Mouse (Mus musculus) left cerebral cortex, adult 11 months (tissue): ENCODE measurements around the gene Olfr747.
"Not testable (repeated sequence)": the region's sequence is repeated elsewhere in the genome, so short reads cannot be mapped to it uniquely, and the experiment has no call there.

Experiments
- DNase-seq: peaks from one replicate; pipeline ENCODE4 v3.0.0; 2022; ENCODE audit warnings: low spot score

The Olfr747 gene

DNA sequence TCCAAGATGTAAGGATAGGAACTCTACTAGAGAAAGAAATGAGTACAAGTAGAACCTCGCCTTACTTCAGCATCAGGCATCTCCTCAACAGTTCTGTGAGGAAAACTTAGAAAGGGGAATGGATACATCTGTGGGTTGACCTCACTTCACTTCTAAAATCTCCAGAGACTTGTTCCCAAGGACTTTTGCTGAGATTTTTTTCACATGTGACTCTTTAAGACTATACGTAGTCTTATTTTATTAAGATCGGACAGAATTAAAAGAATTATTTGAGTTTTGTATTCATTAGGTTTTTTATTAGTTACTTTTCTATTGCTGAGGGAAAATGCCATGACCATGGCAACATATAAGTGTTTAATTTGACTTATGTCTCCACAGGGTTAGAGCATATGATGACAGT lies at the start of gene Olfr747:
Gene Olfr747 (minus strand): TSS at position 101 of the 400 bp plus-strand sequence.
- no peak for DNase-seq

DNA sequence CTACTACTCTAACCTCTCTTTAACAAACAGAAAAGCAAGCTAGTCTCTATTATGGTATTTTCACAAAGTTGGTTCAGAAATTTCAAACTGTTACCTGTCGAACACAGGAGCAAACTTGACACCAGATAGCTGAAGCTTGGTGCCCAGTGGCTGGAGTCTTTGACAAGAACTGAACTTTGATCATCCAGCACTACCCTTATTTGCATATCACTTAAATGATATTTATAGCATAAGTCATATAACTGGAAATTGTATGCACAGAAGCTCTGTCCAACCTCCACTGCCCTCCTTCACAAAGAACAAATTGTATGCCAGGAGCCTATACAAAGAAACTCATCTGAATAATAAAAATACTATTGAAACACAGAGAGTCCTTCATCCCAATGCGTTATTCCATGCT lies 48.6 kb upstream of the Olfr747 start:
- no peak for DNase-seq

DNA sequence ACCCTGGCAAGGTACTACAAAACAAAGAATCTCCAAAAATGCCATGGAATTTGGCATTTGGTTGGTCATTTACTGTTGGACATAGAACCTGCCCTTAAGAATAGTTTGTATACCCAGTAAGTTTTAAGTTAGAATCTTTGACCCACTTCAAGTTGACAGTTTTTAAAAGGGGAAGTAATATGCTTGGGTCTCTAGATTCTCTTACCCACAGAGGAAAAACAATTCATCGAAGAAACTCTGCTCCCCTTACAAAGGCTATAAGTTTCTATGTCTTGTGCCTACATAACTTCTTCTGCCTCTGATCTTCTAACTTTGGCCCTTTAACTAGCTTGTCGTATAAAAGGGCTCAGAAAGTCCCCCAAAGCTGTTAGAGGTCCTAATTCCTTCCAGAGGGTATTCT lies 47.3 kb upstream of the Olfr747 start:
- DNase-seq = no peak

DNA sequence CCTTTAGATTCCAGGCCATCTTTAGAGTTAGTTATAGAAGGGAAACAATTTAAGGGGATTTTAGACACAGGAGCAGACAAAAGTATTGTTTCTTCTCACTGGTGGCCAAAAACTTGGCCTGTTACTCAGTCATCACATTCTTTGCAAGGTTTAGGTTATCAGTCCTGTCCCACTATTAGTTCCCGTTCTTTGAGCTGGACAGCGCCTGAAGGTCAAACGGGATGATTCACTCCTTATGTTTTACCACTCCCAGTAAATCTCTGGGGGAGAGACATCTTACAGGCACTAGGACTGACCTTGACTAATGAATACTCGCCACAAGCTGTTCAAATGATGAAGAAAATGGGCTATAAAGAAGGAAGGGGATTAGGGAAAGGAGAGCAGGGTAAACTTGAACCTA lies 29.4 kb upstream of the Olfr747 start:
- not testable (repeated sequence) for DNase-seq

DNA sequence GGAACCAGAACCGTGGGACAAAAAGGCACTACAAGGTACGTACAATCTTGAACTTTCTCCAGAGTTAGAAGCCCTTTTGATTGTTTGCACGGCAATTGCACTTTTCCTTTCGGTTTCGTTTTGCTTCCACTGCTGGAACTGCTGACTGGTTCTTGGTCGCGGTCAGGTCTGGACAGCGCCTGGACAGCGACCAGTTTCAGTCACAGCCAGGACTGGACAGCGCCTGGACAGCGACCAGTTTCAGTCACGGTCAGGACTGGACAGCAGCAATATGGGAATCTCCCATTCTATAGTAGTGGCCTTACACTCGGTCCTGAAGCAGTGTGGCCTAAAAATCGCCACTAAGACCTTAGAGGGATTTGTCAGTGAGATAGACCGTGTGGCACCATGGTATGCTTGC lies 26.9 kb upstream of the Olfr747 start:
- not testable (repeated sequence) for DNase-seq

DNA sequence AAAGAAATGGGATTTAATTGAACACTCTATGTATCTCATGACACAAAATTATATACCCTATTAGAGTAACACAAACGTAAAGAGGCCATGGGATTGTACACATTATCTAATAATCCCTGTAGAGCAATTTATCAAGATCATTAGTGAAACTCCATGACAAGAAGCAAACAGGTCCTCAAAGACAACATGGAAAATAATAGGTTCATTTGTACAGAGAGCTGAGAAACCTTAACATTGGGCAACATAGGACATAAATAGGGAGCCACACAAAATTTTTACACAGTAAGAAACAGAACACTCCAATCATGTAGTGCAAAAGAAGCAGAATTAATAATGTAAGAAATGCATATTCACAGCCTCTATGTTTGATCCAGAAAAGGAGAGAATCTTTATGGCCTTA lies 14.1 kb upstream of the Olfr747 start, which contains the start of gene Olfr748:
Gene Olfr748 (plus strand): TSS at position 301 of the 400 bp plus-strand sequence.
- no peak for DNase-seq

DNA sequence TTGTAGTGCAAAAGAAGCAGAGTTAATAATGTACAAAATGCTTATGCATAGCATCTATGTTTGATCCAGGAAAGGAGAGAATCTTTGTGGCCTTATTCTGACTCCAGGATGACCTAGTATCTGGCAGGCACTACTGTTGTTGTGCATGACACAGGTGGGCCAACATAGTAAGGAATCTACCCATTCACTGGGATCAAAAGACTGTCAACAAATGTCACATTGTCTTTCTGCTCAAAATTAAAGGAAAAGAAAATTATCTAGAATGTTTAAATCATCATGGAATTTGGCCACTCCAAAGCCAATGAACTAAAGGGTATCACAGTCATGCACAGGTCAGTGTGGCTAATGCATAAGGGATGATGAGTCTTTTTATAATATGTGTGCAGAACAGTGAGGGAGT lies 46.2 kb downstream of the Olfr747 start, which contains the start of gene Olfr746:
Gene Olfr746 (plus strand): TSS at position 301 of the 400 bp plus-strand sequence.
- DNase-seq = no peak

DNA sequence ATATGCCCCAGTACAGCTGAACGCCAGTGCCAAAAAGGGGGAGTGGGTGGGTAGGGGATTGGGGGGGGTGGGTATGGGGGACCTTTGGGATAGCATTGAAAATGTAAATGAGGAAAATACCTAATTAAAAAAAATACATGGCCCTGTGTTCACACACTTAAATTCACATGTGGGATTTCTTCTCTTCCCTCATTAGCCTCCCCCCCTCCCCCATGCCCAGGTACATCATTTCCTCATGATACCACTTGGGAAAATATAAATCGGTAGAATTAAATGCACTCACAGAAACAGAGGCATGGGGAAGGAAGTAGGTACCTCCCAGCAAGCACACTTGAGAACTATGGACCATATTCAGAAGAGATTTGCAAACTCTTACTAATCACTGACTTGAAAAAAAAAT lies 53.9 kb downstream of the Olfr747 start, which contains the start of gene Olfr745:
Gene Olfr745 (plus strand): TSS at position 301 of the 400 bp plus-strand sequence.
- DNase-seq = no peak
